Mouse (Mus musculus) CH12.LX (cell line): ENCODE results near the gene Sgca. TPM values are rescaled to one million over a fixed set of nuclear protein-coding genes. Genes with fewer than 3 reads are reported as not detected.
A peak's percentile ranks its signal among the peaks of the same experiment; 100 is the strongest.

Source experiments
- DNase-seq: peaks from one replicate; pipeline ENCODE4 v3.0.0-alpha.2; 2013; ENCODE audit errors: extremely low read depth
- H3K27ac ChIP-seq: 2 replicates; pipeline ENCODE4 v1.5.1; 2012; ENCODE audit warnings: low read depth, mild to moderate bottlenecking, control low read depth, moderate library complexity; ENCODE audit not compliant: insufficient read depth
- H3K27me3 ChIP-seq: replicated peaks from 2 replicates; pipeline ENCODE3; 2012; ENCODE audit warnings: inconsistent platforms
- H3K36me3 ChIP-seq, 2 experiments: replicated peaks in 1 of 2; 2 replicates each; pipeline versions ENCODE3 to v1.6.1; 2012; ENCODE audit warnings: inconsistent platforms in 1 of 2, low read length in 1 of 2, mild to moderate bottlenecking in 1 of 2, mixed read lengths in 1 of 2, moderate library complexity in 1 of 2; ENCODE audit not compliant: control insufficient read depth in 1 of 2, insufficient read depth in 1 of 2
- H3K4me1 ChIP-seq, 2 experiments: 2 replicates each; pipeline ENCODE4 v1.6.1; 2012; ENCODE audit warnings: inconsistent platforms in 1 of 2, moderate library complexity in 1 of 2; ENCODE audit not compliant: insufficient read depth in 2 of 2, control insufficient read depth in 1 of 2
- H3K4me2 ChIP-seq: 2 replicates; pipeline ENCODE4 v1.6.1; 2012; ENCODE audit warnings: low read depth, mild to moderate bottlenecking, control low read depth; ENCODE audit not compliant: poor library complexity, insufficient read depth, severe bottlenecking
- H3K4me3 ChIP-seq, 3 experiments: fragments of 150-350 bp in 1 of 3; sonication (generic) in 1 of 3; replicated peaks in 1 of 3; 2 replicates each; pipeline versions ENCODE3 to v1.5.1; 2011 to 2012; ENCODE audit warnings: low read depth in 2 of 3, low read length in 2 of 3, mild to moderate bottlenecking in 2 of 3, moderate library complexity in 2 of 3, control low read depth in 1 of 3, improper control_type of control experiment in 1 of 3, inconsistent platforms in 1 of 3, mixed read lengths in 1 of 3; ENCODE audit not compliant: poor library complexity in 1 of 3
- H3K79me2 ChIP-seq: replicated peaks from 2 replicates; pipeline ENCODE4 v1.6.1; 2012; ENCODE audit warnings: mild to moderate bottlenecking, moderate library complexity; ENCODE audit not compliant: control insufficient read depth, poor library complexity, insufficient read depth, severe bottlenecking; ENCODE audit errors: extremely low read depth
- H3K9ac ChIP-seq: 2 replicates; pipeline ENCODE4 v1.6.1; 2012; ENCODE audit warnings: low read depth, mild to moderate bottlenecking, control low read depth, moderate library complexity; ENCODE audit not compliant: insufficient read depth
- H3K9me3 ChIP-seq: replicated peaks from 2 replicates; pipeline ENCODE3; 2012; ENCODE audit warnings: low read length, inconsistent platforms, mixed read lengths
- CHD1 ChIP-seq: IDR thresholded peaks from 2 replicates; pipeline ENCODE4 v1.6.1; 2012; ENCODE audit warnings: low read depth, low read length, improper control_type of control experiment, inconsistent platforms
- CHD2 ChIP-seq: IDR thresholded peaks from 2 replicates; pipeline ENCODE4 v1.6.1; 2011; ENCODE audit warnings: low read length, improper control_type of control experiment
- ETS1 ChIP-seq: conservative IDR thresholded peaks from 2 replicates; pipeline ENCODE4 v1.6.1; 2012; ENCODE audit warnings: low read depth, mild to moderate bottlenecking, inconsistent platforms, low read length, improper control_type of control experiment, moderate library complexity
- JUN ChIP-seq: IDR thresholded peaks from 2 replicates; pipeline ENCODE4 v1.6.1; 2011; ENCODE audit warnings: low read depth, mild to moderate bottlenecking, low read length, improper control_type of control experiment, moderate library complexity; ENCODE audit not compliant: insufficient read depth
- KAT2A ChIP-seq: IDR thresholded peaks from 2 replicates; pipeline ENCODE4 v1.6.1; 2012; ENCODE audit warnings: low read length, improper control_type of control experiment, inconsistent platforms; ENCODE audit not compliant: insufficient replicate concordance
- MAX ChIP-seq: IDR thresholded peaks from 2 replicates; pipeline ENCODE4 v1.6.1; 2011; ENCODE audit warnings: low read length, improper control_type of control experiment
- MAZ ChIP-seq: IDR thresholded peaks from 2 replicates; pipeline ENCODE4 v1.6.1; 2012; ENCODE audit warnings: low read depth, mild to moderate bottlenecking, inconsistent platforms, low read length, improper control_type of control experiment, moderate library complexity
- MEF2A ChIP-seq: IDR thresholded peaks from 2 replicates; pipeline ENCODE4 v1.6.1; 2014; ENCODE audit warnings: low read depth, mild to moderate bottlenecking, inconsistent platforms, low read length, improper control_type of control experiment, borderline replicate concordance
- MYC ChIP-seq: IDR thresholded peaks from 2 replicates; pipeline ENCODE4 v1.6.1; 2011; ENCODE audit warnings: low read depth, mild to moderate bottlenecking, improper control_type of control experiment, low read length
- NRF1 ChIP-seq: IDR thresholded peaks from 2 replicates; pipeline ENCODE4 v1.6.1; 2014; ENCODE audit warnings: low read depth, mild to moderate bottlenecking, inconsistent platforms, low read length, improper control_type of control experiment, moderate library complexity
- PAX5 ChIP-seq: IDR thresholded peaks from 2 replicates; pipeline ENCODE4 v1.6.1; 2012; ENCODE audit warnings: low read length, inconsistent platforms, mixed read lengths
- SIN3A ChIP-seq: IDR thresholded peaks from 2 replicates; pipeline ENCODE4 v1.6.1; 2012; ENCODE audit warnings: low read length, improper control_type of control experiment, inconsistent platforms
- TBP ChIP-seq: conservative IDR thresholded peaks from 2 replicates; pipeline ENCODE4 v1.6.1; 2011; ENCODE audit warnings: low read depth, low read length, improper control_type of control experiment
- TCF12 ChIP-seq: IDR thresholded peaks from 2 replicates; pipeline ENCODE4 v1.6.1; 2014; ENCODE audit warnings: low read depth, mild to moderate bottlenecking, inconsistent platforms, low read length, improper control_type of control experiment
- UBTF ChIP-seq: IDR thresholded peaks from 2 replicates; pipeline ENCODE4 v1.6.1; 2012; ENCODE audit warnings: low read depth, mild to moderate bottlenecking, inconsistent platforms, low read length, improper control_type of control experiment, moderate library complexity
- USF2 ChIP-seq: conservative IDR thresholded peaks from 2 replicates; pipeline ENCODE4 v1.6.1; 2011; ENCODE audit warnings: low read depth, low read length, improper control_type of control experiment
- ZC3H11A ChIP-seq: IDR thresholded peaks from 2 replicates; pipeline ENCODE4 v1.6.1; 2012; ENCODE audit warnings: low read depth, mild to moderate bottlenecking, inconsistent platforms, low read length, improper control_type of control experiment
- ZNF384 ChIP-seq: IDR thresholded peaks from 2 replicates; pipeline ENCODE4 v1.6.1; 2012; ENCODE audit warnings: low read depth, low read length, improper control_type of control experiment, inconsistent platforms
- dilution Hi-C: fragments of 300-500 bp; cut with MboI; formaldehyde crosslinking; loops from 2 replicates; pipeline ENCODE4 v1.14.3; 2020; ENCODE audit warnings: low sequenced_read_pairs; ENCODE audit not compliant: extremely low pct_unique_long_range_greater_than_20kb, extremely low pct_ligation_motif_present
- in situ Hi-C: fragments of 300-500 bp; cut with MboI; formaldehyde crosslinking; loops from 3 replicates; pipeline ENCODE4 v1.14.3; 2019; ENCODE audit warnings: low sequenced_read_pairs, low pct_ligation_motif_present, low pct_unique_long_range_greater_than_20kb, mixed read lengths
- polyA plus RNA-seq: library from polyadenylated mRNA; unstranded; fragments of >175 nt; gene quantifications from 2 replicates; pipeline ENCODE4 v1.2.1, GENCODE M21; 2012; ENCODE audit warnings: low read depth; ENCODE audit not compliant: insufficient read length
- total RNA-seq, 2 experiments: library from RNA; depleted of rRNA; stranded (reverse); fragments of 300-350 nt in 1 of 2; fragments of >200 nt in 1 of 2; gene quantifications; 2 replicates each; pipeline ENCODE4 v1.2.3; 2012 to 2014

Sgca gene
- total and polyA plus RNA-seq, 3 experiments, result 0.08 to 0.39 TPM; not detected in 1

DNA sequence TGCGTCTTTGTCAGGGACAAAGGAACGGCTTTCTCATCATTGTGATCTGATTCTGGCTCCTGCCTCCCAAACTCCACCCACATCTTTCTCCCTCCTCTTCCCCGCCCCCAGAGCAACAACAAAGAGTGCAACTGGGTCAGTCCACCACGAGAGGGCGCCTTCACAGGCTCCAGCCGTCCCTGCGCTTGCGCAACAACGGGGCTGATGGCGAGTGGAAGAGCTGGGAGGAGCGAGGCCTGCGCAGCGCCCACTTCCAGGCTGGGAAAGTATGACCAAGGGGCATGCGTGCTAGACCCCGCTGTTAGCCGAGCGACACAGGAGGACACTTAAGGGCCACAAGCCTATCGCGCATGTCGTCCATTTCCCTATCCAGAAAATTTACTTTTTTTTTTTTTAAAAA, 2.8 kb upstream of the Sgca start (continued):
- TF ChIP-seq MYC, result peak; percentile 80; the same call in 1 of the 2 replicates
- no peak for TF ChIP-seq KAT2A
- TF ChIP-seq CHD1, result no peak
- peak; percentile 36 for TF ChIP-seq JUN
- TF ChIP-seq ETS1, result peak; percentile 64
- peak; percentile 84 for TF ChIP-seq ZNF384
- peak; percentile 98 for TF ChIP-seq NRF1
- TF ChIP-seq PAX5, result no peak
- TF ChIP-seq TCF12, result peak; percentile 87
- TF ChIP-seq MAX, result peak; percentile 73; the same call in 1 of the 2 replicates
- TF ChIP-seq UBTF, result no peak
- TF ChIP-seq USF2, result no peak
- peak; percentile 83 for TF ChIP-seq MEF2A
- TF ChIP-seq, all 38 proteins: peak for 23

GRCm38 (mm10) chr11:94978178-94978915, 2.2 kb upstream of the Sgca start:
- no peaks in the 10 kb centered on the region for H3K79me2 ChIP-seq
- TF ChIP-seq CHD2 (no peak), MAZ (no peak), ZC3H11A (no peak), NRF1 (no peak), KAT2A (no peak), TBP (no peak), SIN3A (no peak), JUN (no peak), MEF2A (no peak), USF2 (no peak)
- peak overlapping the region in 1 of 3 experiments; percentile 18 for H3K4me3 ChIP-seq
- peaks cover 70% of the 10 kb centered on the region for H3K27me3 ChIP-seq
- peak overlapping the region; percentile 95 for H3K4me2 ChIP-seq
- dilution Hi-C loops, result no loop called here
- peaks cover 0 to 13% of the 10 kb centered on the region in 2 experiments; a peak in 3 of 4 replicates for H3K4me1 ChIP-seq
- H3K36me3 ChIP-seq, result no peaks in the 10 kb centered on the region
- no peak overlapping the region; the same call in 1 of the 2 replicates for H3K9ac ChIP-seq
- no peak overlapping the region for H3K27ac ChIP-seq
- H3K9me3 ChIP-seq, result no peaks in the 10 kb centered on the region
- in situ Hi-C loops, result no loop called here
- no peak for DNase-seq
